Mouse (Mus musculus): ENCODE measurements around the gene Nkx6-1.
A peak's percentile ranks its signal among the peaks of the same experiment; 100 is the strongest.

The Nkx6-1 gene

DNA sequence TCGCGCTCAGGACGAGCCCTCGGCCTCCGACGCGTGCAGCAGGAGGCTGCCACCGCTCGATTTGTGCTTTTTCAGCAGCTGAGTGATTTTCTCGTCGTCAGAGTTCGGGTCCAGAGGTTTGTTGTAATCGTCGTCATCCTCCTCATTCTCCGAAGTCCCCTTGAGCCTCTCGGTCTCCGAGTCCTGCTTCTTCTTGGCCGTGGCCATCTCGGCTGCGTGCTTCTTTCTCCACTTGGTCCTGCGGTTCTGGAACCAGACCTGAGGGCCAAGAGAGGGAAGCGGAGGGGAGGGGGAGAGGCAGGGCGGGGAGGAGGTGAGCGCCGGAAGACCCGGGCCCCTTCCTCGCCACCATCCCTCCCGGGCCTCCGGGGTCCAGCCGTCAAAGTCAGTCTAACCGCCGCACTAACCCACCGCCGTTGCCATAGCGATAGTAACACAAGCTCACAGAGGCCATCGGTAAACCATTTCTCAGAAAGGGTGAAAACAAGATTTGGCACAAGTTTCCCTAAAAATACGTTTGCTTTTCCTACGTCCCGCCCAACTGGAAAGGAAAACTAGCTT lies 5.3 kb downstream of the Nkx6-1 start:
- DNase-seq (ENCODE audit: low read depth, low spot score): no peak

DNA sequence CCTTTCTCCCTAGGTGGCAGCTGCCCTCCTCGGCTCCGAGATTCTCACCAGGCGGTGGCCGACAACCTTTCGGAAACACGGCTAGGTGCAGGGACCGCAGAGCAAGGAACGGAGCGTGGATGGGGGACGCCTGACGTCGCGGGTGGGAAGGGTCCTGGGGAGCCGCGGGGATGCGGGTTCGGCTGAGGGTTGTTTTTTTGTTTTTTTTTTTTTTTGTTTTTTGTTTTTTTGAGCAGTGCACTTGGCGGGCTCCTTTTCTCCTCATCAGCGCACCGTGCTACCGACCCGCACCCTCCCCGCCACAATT lies 5.9 kb downstream of the Nkx6-1 start:
- no peak for DNase-seq (ENCODE audit: low read depth, low spot score)

DNA sequence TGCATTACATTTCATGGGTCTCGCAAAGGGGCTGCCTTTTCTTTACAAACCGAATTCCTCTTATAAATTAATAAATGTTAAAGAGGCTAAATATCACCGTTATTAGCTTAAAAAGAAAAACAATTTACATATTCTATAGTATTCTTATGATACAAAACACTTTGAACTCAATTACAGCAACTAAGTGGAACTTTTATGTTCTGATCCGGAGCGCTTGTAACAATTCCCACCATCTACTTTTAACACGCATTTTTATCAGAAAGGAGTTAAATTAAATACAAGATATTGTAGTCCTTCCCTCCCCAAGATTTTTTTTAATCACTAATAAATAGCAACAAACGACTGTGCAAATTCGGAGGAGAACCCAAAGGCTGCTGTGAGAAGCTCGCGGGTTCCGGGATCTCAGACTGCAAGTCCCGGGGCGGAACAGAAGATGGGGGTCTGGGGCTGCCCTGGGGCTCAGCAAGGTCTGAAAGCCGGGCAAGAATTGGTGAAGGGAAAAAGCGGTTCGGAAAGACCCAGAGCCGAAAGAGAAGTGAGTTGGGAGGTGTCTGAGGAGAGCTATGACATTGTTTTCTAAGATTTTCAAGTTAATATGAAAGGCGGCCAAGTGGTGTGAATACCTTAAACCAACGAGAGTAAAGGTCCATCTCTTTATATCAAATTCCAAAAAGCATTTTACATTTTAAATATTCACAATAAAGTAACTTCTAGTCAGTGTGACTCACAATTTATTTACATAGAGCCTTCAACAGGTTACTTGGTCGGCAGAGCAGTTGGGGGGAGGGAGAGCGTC lies 6.4 kb downstream of the Nkx6-1 start:
- no peak for DNase-seq (ENCODE audit: low read depth, low spot score)

DNA sequence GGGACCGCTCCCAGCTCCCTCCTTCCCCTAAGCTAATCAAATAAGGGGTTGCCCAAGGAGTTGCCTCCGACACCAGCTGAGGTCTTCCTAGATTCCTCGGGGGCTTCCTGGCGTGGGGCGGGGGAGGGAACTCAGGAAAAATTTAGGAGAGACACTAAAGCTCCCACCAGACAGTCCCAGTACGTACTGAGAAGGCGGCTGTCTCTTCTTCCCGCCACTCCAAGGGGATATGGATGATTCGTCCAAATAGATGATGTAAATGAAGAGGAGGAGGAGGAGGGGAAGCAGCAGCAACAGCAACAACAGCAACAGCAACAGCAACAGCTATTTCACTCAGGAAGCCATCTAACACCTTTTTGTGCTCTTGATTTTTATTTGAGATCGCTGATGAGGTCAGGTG lies 7.1 kb downstream of the Nkx6-1 start:
- no peak for DNase-seq (ENCODE audit: low read depth, low spot score)

DNA sequence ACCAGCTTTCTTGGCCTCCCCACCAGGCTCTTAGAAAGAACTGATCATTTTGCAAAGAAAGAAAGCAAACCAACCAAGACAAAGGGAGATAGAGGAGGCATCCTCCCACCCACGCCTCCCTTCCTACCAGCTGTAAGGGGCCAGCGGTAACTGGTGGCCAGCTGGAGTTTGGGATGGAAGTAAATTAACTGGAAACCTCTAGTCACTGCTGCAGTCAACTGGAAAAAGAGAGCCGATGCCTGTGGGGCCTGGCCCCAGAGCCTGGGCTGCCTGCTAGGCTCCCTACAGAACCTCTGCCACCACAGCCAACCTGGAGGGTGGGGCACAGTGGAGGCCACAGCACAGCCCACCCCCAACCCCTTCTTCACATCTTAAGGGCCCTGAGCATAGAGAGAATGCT lies 8.7 kb downstream of the Nkx6-1 start:
- no peak for DNase-seq (ENCODE audit: low read depth, low spot score)

DNA sequence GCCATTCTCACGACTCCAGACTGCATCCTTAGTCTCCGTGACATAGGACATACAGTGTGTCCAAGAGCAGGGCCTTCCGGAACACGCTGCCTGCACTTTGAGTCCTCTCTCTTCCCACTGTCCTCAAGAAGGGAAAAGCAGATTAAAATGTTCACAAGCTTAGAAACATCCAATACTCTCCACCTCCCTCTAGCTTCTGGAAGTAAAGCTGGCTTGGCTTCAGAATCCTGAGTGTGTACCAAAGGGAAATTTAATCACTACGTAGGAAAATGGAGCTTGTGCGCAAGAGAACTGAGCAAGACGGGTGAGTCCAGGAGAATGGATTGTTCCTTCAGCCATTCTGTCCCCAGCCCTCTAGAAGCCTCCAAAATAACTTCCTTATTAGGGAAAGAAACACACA lies 9.4 kb downstream of the Nkx6-1 start:
- DNase-seq (ENCODE audit: low read depth, low spot score): no peak

DNA sequence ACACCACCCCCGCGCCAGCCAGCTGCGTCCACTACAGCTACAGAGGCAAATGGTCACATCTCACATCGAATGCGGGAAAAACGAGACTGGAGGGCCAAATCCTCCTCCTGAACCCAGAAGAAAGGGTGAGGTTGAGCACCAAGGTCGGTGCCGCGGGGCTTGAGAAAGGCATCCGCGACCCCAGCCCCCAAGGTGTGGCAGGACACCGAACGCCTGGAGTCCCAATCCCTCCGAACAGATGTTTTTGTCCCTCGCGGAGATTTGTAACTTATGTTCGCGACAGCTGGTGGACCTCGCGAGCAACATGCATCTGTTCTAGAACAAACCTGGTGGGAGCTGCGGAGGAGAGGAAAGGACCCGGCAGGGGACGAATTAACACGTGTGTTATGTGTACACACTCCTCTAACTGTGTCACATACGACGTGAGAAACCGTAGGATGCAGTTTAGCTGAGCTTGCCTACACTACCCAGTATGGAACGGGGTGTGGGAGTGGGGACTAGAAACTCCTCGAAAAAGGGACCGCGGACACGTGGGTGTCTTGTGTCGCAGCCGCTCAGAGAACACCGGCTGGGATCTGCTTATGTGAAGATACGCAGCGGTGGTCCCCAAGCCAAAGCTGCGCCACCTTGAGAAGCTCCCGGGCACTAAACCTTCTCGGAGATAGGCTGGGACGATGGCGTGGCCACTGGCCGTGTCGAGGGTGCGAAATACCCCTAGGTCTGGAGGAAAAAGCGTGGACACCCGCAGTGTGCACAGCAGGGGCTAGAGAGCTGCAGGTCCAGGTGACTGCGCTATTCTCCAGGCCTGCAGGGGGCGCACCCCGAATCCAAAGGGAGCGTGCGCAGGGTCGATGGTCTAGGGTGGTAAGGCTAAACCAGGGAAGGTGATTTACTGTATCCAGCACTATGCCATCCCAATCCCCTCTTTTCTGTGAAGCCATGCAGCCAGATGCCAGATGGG lies 16.8 kb downstream of the Nkx6-1 start:
- DNase-seq (ENCODE audit: low read depth, low spot score): peak; percentile 19

DNA sequence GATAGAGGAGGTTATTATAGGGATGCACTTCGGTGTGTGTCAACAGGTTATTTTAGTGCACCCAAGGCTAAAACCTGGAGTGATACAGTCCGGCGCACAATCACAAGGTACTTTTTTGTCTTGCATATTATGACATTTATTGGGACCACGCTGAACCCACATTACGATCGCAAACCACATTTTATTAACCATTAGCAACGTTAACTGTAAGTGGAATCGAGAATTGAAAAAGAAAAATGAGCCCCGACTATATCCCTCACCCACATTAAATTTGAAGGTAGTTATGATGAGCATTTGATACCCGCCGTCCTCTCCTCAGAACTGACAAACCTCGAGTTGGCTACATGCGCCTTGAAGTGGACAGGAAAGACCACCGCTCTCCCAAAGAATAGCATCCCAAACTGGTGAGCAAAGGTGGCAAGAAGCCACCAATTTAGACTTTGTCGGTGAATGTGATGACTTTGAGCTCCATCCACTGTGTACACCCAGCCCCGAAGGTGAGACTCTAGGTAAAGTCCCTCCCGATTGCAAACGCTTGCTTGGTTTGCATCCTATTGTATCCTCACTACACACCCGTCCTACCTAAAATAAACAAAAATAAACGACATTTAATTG lies 17.7 kb downstream of the Nkx6-1 start:
- DNase-seq (ENCODE audit: low read depth, low spot score): no peak

DNA sequence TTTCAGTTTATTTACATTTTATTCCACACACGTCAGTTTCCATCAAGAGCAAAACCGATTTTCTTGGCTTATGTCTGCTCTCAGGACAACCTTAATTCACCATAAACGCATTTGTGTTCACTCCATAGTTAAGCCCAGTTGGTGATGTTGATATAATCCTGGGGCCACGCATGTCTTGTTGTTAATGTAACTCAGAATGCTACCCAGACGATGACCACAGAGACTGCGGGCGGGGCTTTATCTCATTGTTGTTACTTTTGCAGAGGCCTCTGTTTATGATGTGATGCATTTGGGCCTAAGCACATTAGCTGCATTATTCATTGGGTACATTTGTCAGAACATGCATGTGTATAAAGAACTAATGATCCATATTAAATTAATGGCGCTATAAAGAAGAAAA lies 19.7 kb downstream of the Nkx6-1 start:
- no peak for DNase-seq (ENCODE audit: low read depth, low spot score)

DNA sequence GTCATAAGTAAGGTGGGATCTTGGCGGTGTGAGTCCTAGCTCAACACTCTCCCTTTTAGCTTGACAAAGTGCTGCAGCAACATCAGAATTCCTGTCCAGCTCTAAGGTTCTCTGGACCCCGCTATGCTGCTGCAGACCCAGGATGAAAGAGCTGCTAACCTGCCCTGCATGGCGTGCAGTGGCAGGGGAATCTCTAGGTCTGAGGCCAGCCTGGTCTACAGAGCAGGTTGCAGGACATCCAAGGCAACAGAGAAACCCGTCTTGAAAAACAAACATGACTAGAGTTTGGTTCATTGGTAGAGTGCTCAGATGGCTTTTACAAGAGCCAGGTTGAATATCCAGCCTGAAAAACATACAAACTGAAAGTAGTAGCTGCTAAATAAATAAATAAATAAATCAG lies 26.7 kb downstream of the Nkx6-1 start:
- no peak for DNase-seq (ENCODE audit: low read depth, low spot score)

Measured in brain, adult 2 months (tissue).